Mouse (Mus musculus) liver, adult 2 months (tissue): ENCODE measurements around the gene Phkg1.

ENCODE experiments used
- CTCF ChIP-seq: fragments of 200-500 bp; IDR thresholded peaks from 2 replicates; pipeline ENCODE4 v1.5.1; 2011; ENCODE audit warnings: low read depth, low read length, control low read depth
- POLR2A ChIP-seq: fragments of 200-500 bp; IDR thresholded peaks from 2 replicates; pipeline ENCODE4 v1.6.1; 2011; ENCODE audit warnings: low read length, control low read depth; ENCODE audit not compliant: insufficient read depth; ENCODE audit errors: extremely low read depth

DNA sequence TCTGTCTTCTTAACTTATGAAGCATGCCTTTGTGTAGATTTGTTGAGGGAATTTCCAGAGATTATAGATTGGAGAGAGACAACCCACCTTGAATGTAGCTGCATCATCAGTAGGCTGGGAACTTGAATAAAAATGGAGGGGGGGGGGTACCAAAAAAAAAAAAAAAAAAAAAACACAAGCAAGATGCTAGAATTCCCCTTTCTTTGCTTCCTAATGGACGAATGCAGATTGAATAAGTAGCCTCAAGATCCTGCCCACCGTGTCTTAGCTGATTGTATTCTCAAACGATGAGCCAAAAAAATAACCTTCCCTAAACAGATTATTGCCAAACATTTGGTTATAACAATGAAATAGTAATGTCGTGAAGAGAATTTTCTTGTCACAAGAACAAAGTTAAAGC, 9.4 kb upstream of the Phkg1 start:
- no peak for TF ChIP-seq CTCF
- no peak for TF ChIP-seq POLR2A
